In the genomic region with DNA sequence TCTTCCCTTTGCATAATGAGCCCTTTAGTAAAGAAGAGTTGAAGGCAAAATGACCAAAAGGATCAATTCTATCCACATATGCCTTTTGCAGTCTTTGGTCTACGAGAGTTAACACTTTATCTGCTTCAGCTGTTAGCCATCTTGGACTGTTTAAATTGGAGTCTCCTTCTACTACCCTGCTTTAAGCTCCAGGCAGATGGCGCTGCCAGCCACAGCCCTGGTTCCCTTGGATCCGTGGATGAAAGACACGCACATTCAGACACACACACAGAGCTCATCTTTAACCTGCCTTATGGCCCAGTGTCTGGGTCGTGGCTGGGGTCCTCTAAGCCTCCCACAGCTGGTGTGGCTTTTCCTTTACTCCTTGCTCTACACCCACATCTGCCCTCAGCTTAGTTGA, we compare ENCODE assay signal across 12 mouse cellular contexts. TPM values are rescaled to one million over a fixed set of nuclear protein-coding genes. Genes with fewer than 3 reads are reported as not detected.
DNase-seq lines count a peak whose midpoint lies in the region; ATAC-seq and TF ChIP-seq lines count a peak whose summit lies in the region.
"Had no signal": no experiment of that assay in that cellular context is flagged by ENCODE, and none has a peak within 500 bp of the region (broad histone marks: within the 10 kb centered on the region; RNA-seq: fewer than 3 reads in every experiment).

No protein-coding gene starts in this region.

- H3K4me1 ChIP-seq in hindbrain, embryonic 15.5 days (replicated peaks): no peaks in the 10 kb centered on the region
- no peaks in the 10 kb centered on the region; the same call in 1 of the 2 replicates for H3K4me1 ChIP-seq in hindbrain, embryonic 10.5 days (replicated peaks)
- no peaks in the 10 kb centered on the region for H3K4me1 ChIP-seq in lung, postnatal 0 days (ENCODE audit: insufficient read depth, low read depth, low read length)
- H3K4me1 ChIP-seq: lung, embryonic 15.5 days; neural tube, embryonic 12.5 days had no signal

- ATAC-seq in hindbrain, embryonic 15.5 days (ENCODE audit: low FRiP score, low read depth): 0 out of 2 replicates have a peak, but pooled peaks have one; percentile 10
- ATAC-seq in lung, postnatal 0 days: no peak

- H3K4me3 ChIP-seq in hindbrain, embryonic 15.5 days: no peak overlapping the region
- no peak overlapping the region for H3K4me3 ChIP-seq in hindbrain, embryonic 10.5 days
- H3K4me3 ChIP-seq in lung, postnatal 0 days (ENCODE audit: low read depth, low read length): no peak overlapping the region
- H3K4me3 ChIP-seq: lung, embryonic 15.5 days; neural tube, embryonic 12.5 days had no signal

- no peak for TF ChIP-seq EP300 in lung, postnatal 0 days (IDR thresholded peaks at IDR 0.05)

- peaks cover 23% of the 10 kb centered on the region for H3K36me3 ChIP-seq in hindbrain, embryonic 15.5 days
- H3K36me3 ChIP-seq in hindbrain, embryonic 10.5 days: peaks cover 38% of the 10 kb centered on the region
- H3K36me3 ChIP-seq in lung, postnatal 0 days (ENCODE audit: insufficient read depth, low read length): peaks cover 8% of the 10 kb centered on the region

- no peaks in the 10 kb centered on the region for H3K9me3 ChIP-seq in hindbrain, embryonic 15.5 days
- H3K9me3 ChIP-seq in hindbrain, embryonic 10.5 days: peaks cover 9% of the 10 kb centered on the region; the same call in 1 of the 2 replicates
- H3K9me3 ChIP-seq in lung, postnatal 0 days (ENCODE audit: low read length): no peaks in the 10 kb centered on the region
- H3K9me3 ChIP-seq: lung, embryonic 15.5 days; neural tube, embryonic 12.5 days had no signal

- no peak overlapping the region for H3K4me2 ChIP-seq in hindbrain, embryonic 15.5 days
- no peak overlapping the region for H3K4me2 ChIP-seq in lung, postnatal 0 days (replicated peaks; ENCODE audit: low read depth, low read length)
- H3K4me2 ChIP-seq: lung, embryonic 15.5 days; neural tube, embryonic 12.5 days had no signal

- H3K9ac ChIP-seq in hindbrain, embryonic 15.5 days: no peak overlapping the region
- H3K9ac ChIP-seq in lung, postnatal 0 days (replicated peaks; ENCODE audit: low read depth): no peak overlapping the region
- H3K9ac ChIP-seq: lung, embryonic 15.5 days; neural tube, embryonic 12.5 days had no signal

- no peak overlapping the region for H3K27ac ChIP-seq in hindbrain, embryonic 15.5 days (replicated peaks)
- H3K27ac ChIP-seq in hindbrain, embryonic 10.5 days: no peak overlapping the region
- H3K27ac ChIP-seq in lung, postnatal 0 days (ENCODE audit: low read length): no peak overlapping the region
- H3K27ac ChIP-seq: lung, embryonic 15.5 days; neural tube, embryonic 12.5 days had no signal

- no peaks in the 10 kb centered on the region for H3K27me3 ChIP-seq in hindbrain, embryonic 15.5 days
- no peaks in the 10 kb centered on the region for H3K27me3 ChIP-seq in hindbrain, embryonic 10.5 days (ENCODE audit: insufficient read depth, poor library complexity, severe bottlenecking)
- H3K27me3 ChIP-seq in lung, postnatal 0 days (replicated peaks; ENCODE audit: insufficient read depth, low read length): no peaks in the 10 kb centered on the region
- H3K27me3 ChIP-seq: lung, embryonic 15.5 days; neural tube, embryonic 12.5 days had no signal

- no peak for DNase-seq in hindbrain, embryonic 10.5 days (ENCODE audit: low spot score)
- DNase-seq in lung, postnatal 0 days (ENCODE audit: low spot score): no peak
- no peak for DNase-seq in lung, postnatal 4 days
- DNase-seq in R1 (ENCODE audit: low read depth, low spot score): peak; percentile 47
- peak; percentile 35 for DNase-seq in retina, embryonic 14.5 days (ENCODE audit: low spot score)
- DNase-seq in spleen, postnatal 10 days (ENCODE audit: low spot score in 2 of 2): no peak
- DNase-seq: gastrocnemius, postnatal 10 days; heart, postnatal 14 days had no signal

- peak; percentile 53 for TF ChIP-seq CTCF in lung, postnatal 0 days (IDR thresholded peaks at IDR 0.05)

- 24% methylated on average over 5 of the region's 5 CpGs for WGBS in hindbrain, embryonic 15.5 days
- 35% methylated on average over 5 of the region's 5 CpGs for WGBS in hindbrain, embryonic 10.5 days
- WGBS in lung, postnatal 0 days: 18% methylated on average over 5 of the region's 5 CpGs

RNA-seq across cellular contexts. Expression of a gene that starts 7.0 kb away (rescaled TPM):
- polyA plus RNA-seq in hindbrain, embryonic 15.5 days (2015; fragmentation: Nextera tagmentation; extraction: Ambion mirVana): 17.3 and 19.8 TPM in 2 replicates
- 25.3 and 27.5 TPM in 2 replicates for polyA plus RNA-seq in hindbrain, embryonic 10.5 days (2016; fragmentation: Nextera tagmentation; extraction: Ambion mirVana)
- 10.5 and 11.5 TPM in 2 replicates for polyA plus RNA-seq in lung, postnatal 0 days (2015; fragmentation: Nextera tagmentation; extraction: Ambion mirVana)

RNA-seq across cellular contexts. Expression of a gene that starts 28.2 kb away (rescaled TPM):
- 24.3 and 29.3 TPM in 2 replicates for polyA plus RNA-seq in hindbrain, embryonic 15.5 days (2015; fragmentation: Nextera tagmentation; extraction: Ambion mirVana)
- polyA plus RNA-seq in hindbrain, embryonic 10.5 days (2016; fragmentation: Nextera tagmentation; extraction: Ambion mirVana): 22.5 and 23.4 TPM in 2 replicates
- 5.0 and 5.5 TPM in 2 replicates for polyA plus RNA-seq in lung, postnatal 0 days (2015; fragmentation: Nextera tagmentation; extraction: Ambion mirVana)

RNA-seq across cellular contexts. Expression of a gene that starts 29.6 kb away (rescaled TPM):
- polyA plus RNA-seq in hindbrain, embryonic 15.5 days (2015; fragmentation: Nextera tagmentation; extraction: Ambion mirVana): 0.05 and 0.25 TPM in 2 replicates
- polyA plus RNA-seq in hindbrain, embryonic 10.5 days (2016; fragmentation: Nextera tagmentation; extraction: Ambion mirVana): 0.92 and 0.94 TPM in 2 replicates
- not detected in 2 replicates for polyA plus RNA-seq in lung, postnatal 0 days (2015; fragmentation: Nextera tagmentation; extraction: Ambion mirVana)
- polyA plus RNA-seq: spleen, adult 2 months had no signal

Comparison
In these comparisons a context has a peak if more than half of its experiments do, and no peak if none do; other contexts are left out.
1. DNase-seq: peak in R1 (single experiment) and retina, embryonic 14.5 days (single experiment); none in hindbrain, embryonic 10.5 days (single experiment), lung, postnatal 0 days (single experiment), lung, postnatal 4 days (0 of 2) and spleen, postnatal 10 days (0 of 2).